Mouse (Mus musculus): ENCODE results near the gene Ghdc.
A peak's percentile ranks its signal among the peaks of the same experiment; 100 is the strongest.

The Ghdc gene

GRCm38 (mm10) chr11:100782568-100782967 is 11.8 kb upstream of the Ghdc start:
- no peak for DNase-seq (ENCODE audit: low read depth, low spot score)

GRCm38 (mm10) chr11:100781763-100782475 is 11.2 kb upstream of the Ghdc start:
- DNase-seq (ENCODE audit: low read depth, low spot score): no peak

- no peak for DNase-seq (ENCODE audit: low read depth, low spot score)
Observed at GRCm38 (mm10) chr11:100780247-100780646, 9.5 kb upstream of the Ghdc start.

- no peak for DNase-seq (ENCODE audit: low read depth, low spot score)
Observed at GRCm38 (mm10) chr11:100778069-100778468, 7.3 kb upstream of the Ghdc start.

GRCm38 (mm10) chr11:100775921-100776320 is 5.2 kb upstream of the Ghdc start:
- DNase-seq (ENCODE audit: low read depth, low spot score): no peak

- no peak for DNase-seq (ENCODE audit: low read depth, low spot score)
Observed at GRCm38 (mm10) chr11:100774261-100774660, 3.5 kb upstream of the Ghdc start.

GRCm38 (mm10) chr11:100769980-100770379 is 777 bp downstream of the Ghdc start:
- no peak for DNase-seq (ENCODE audit: low read depth, low spot score)

- DNase-seq (ENCODE audit: low read depth, low spot score): no peak
Observed at GRCm38 (mm10) chr11:100767871-100768270, 2.9 kb downstream of the Ghdc start.

- DNase-seq (ENCODE audit: low read depth, low spot score): no peak
Observed at GRCm38 (mm10) chr11:100766726-100767125, 4.0 kb downstream of the Ghdc start.

GRCm38 (mm10) chr11:100762831-100763230 is 7.9 kb downstream of the Ghdc start, which contains the start of gene Hcrt:
Gene Hcrt (minus strand): TSS chr11:100762931.
- no peak for DNase-seq (ENCODE audit: low read depth, low spot score)

- DNase-seq (ENCODE audit: low read depth, low spot score): peak; percentile 92
Observed at GRCm38 (mm10) chr11:100761547-100762045, 9.2 kb downstream of the Ghdc start.

GRCm38 (mm10) chr11:100759611-100760233 is 11.0 kb downstream of the Ghdc start, which contains the start of gene Kcnh4:
Gene Kcnh4 (minus strand): TSS chr11:100759942.
- DNase-seq (ENCODE audit: low read depth, low spot score): peak; percentile 96

GRCm38 (mm10) chr11:100758707-100759610 is 11.8 kb downstream of the Ghdc start:
- peak; percentile 54 for DNase-seq (ENCODE audit: low read depth, low spot score)

GRCm38 (mm10) chr11:100757566-100757965 is 13.2 kb downstream of the Ghdc start:
- no peak for DNase-seq (ENCODE audit: low read depth, low spot score)

GRCm38 (mm10) chr11:100756476-100756875 is 14.3 kb downstream of the Ghdc start:
- no peak for DNase-seq (ENCODE audit: low read depth, low spot score)

GRCm38 (mm10) chr11:100754693-100755057 is 16.1 kb downstream of the Ghdc start:
- peak; percentile 72 for DNase-seq (ENCODE audit: low read depth, low spot score)

- peak; percentile 84 for DNase-seq (ENCODE audit: low read depth, low spot score)
Observed at GRCm38 (mm10) chr11:100754021-100754692, 16.6 kb downstream of the Ghdc start.

- DNase-seq (ENCODE audit: low read depth, low spot score): peak; percentile 54
Observed at GRCm38 (mm10) chr11:100752294-100752693, 18.5 kb downstream of the Ghdc start.

- peak; percentile 69 for DNase-seq (ENCODE audit: low read depth, low spot score)
Observed at GRCm38 (mm10) chr11:100750127-100750526, 20.6 kb downstream of the Ghdc start.

- peak; percentile 80 for DNase-seq (ENCODE audit: low read depth, low spot score)
Observed at GRCm38 (mm10) chr11:100749469-100749868, 21.3 kb downstream of the Ghdc start.

GRCm38 (mm10) chr11:100748620-100749019 is 22.1 kb downstream of the Ghdc start:
- peak; percentile 85 for DNase-seq (ENCODE audit: low read depth, low spot score)
